Mouse (Mus musculus): Measurements from ENCODE around the gene Prps1l1. TPM values are rescaled to one million over a fixed set of nuclear protein-coding genes. Genes with fewer than 3 reads are reported as not detected.

The Prps1l1 gene
- not detected in 2 replicates for polyA plus RNA-seq (2012; rRNA removed; ENCODE audit: low replicate concordance)

DNA sequence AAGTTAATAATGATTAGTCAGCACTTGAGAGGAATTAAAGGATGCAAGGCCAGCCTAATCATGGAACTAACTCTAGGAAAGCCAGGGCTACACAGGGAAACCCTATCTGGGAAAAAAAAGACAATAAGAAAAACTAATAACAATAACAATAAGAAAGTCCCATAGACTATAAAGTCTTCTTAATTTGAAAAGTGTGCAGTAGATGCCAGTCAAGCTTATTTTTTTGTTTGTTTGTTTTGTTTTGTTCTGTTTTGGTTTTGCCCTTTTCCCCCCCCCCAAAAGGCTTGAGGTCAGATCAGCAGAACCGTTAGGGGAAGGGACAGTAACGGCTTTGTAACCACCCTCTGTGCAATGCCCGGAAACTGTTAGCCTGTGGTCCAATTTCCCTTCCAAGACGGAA lies at the start of gene Prps1l1:
Gene Prps1l1, plus strand, starts transcription at position 301 of the 400 bp plus-strand sequence.

Other genes with a start within 250 kb of the Prps1l1 start
- gene Hdac9, start 67.7 kb upstream of the Prps1l1 start, polyA plus RNA-seq (2012; rRNA removed; ENCODE audit: low replicate concordance), result 0.25 and 0.89 TPM in 2 replicates
- gene Snx13, start 62.4 kb downstream of the Prps1l1 start, polyA plus RNA-seq (2012; rRNA removed; ENCODE audit: low replicate concordance), result 1.1 and 6.4 TPM in 2 replicates